Mouse (Mus musculus): ENCODE measurements around the gene Noxa1.

The Noxa1 gene

GRCm38 (mm10) chr2:25098005-25098615, 3.2 kb upstream of the Noxa1 start:
- no peak for DNase-seq (ENCODE audit: low spot score)

- no peak for DNase-seq (ENCODE audit: low spot score)
Measured at GRCm38 (mm10) chr2:25094785-25095108, 202 bp downstream of the Noxa1 start.

GRCm38 (mm10) chr2:25088636-25089035, 6.3 kb downstream of the Noxa1 start:
- DNase-seq (ENCODE audit: low spot score): no peak

GRCm38 (mm10) chr2:25087842-25088241, 7.1 kb downstream of the Noxa1 start:
- no peak for DNase-seq (ENCODE audit: low spot score)

GRCm38 (mm10) chr2:25085571-25085970, 9.4 kb downstream of the Noxa1 start:
- DNase-seq (ENCODE audit: low spot score): no peak

- no peak for DNase-seq (ENCODE audit: low spot score)
Measured at GRCm38 (mm10) chr2:25083697-25084096, 11.3 kb downstream of the Noxa1 start.

- DNase-seq (ENCODE audit: low spot score): no peak
Measured at GRCm38 (mm10) chr2:25080076-25080475, 14.9 kb downstream of the Noxa1 start, which contains the start of gene Entpd8. Entpd8 (plus strand) TSS chr2:25080304.

GRCm38 (mm10) chr2:25078967-25079366, 16.0 kb downstream of the Noxa1 start:
- DNase-seq (ENCODE audit: low spot score): no peak

GRCm38 (mm10) chr2:25075506-25075905, 19.4 kb downstream of the Noxa1 start:
- no peak for DNase-seq (ENCODE audit: low spot score)

- DNase-seq (ENCODE audit: low spot score): no peak
Measured at GRCm38 (mm10) chr2:25072398-25072797, 22.6 kb downstream of the Noxa1 start.

GRCm38 (mm10) chr2:25069537-25069936, 25.4 kb downstream of the Noxa1 start:
- no peak for DNase-seq (ENCODE audit: low spot score)

GRCm38 (mm10) chr2:25066552-25066951, 28.4 kb downstream of the Noxa1 start:
- no peak for DNase-seq (ENCODE audit: low spot score)

GRCm38 (mm10) chr2:25065537-25065936, 29.4 kb downstream of the Noxa1 start:
- DNase-seq (ENCODE audit: low spot score): no peak

GRCm38 (mm10) chr2:25064285-25064684, 30.7 kb downstream of the Noxa1 start:
- no peak for DNase-seq (ENCODE audit: low spot score)

- no peak for DNase-seq (ENCODE audit: low spot score)
Measured at GRCm38 (mm10) chr2:25063523-25063922, 31.4 kb downstream of the Noxa1 start.

GRCm38 (mm10) chr2:25058926-25059325, 36.0 kb downstream of the Noxa1 start:
- DNase-seq (ENCODE audit: low spot score): no peak

GRCm38 (mm10) chr2:25055409-25056155, 39.4 kb downstream of the Noxa1 start:
- DNase-seq (ENCODE audit: low spot score): no peak

- peak; percentile 53 for DNase-seq (ENCODE audit: low spot score)
Measured at GRCm38 (mm10) chr2:25055068-25055405, 39.9 kb downstream of the Noxa1 start.

GRCm38 (mm10) chr2:25054221-25055067, 40.5 kb downstream of the Noxa1 start, which contains the start of gene Nsmf:
Nsmf (plus strand) TSS chr2:25054355.
- peak; percentile 74 for DNase-seq (ENCODE audit: low spot score)

GRCm38 (mm10) chr2:25053101-25053500, 41.8 kb downstream of the Noxa1 start:
- DNase-seq (ENCODE audit: low spot score): no peak

- no peak for DNase-seq (ENCODE audit: low spot score)
Measured at GRCm38 (mm10) chr2:25051450-25051849, 43.5 kb downstream of the Noxa1 start.

- DNase-seq (ENCODE audit: low spot score): no peak
Measured at GRCm38 (mm10) chr2:25050921-25051320, 44.0 kb downstream of the Noxa1 start.

GRCm38 (mm10) chr2:25040089-25040488, 54.9 kb downstream of the Noxa1 start:
- no peak for DNase-seq (ENCODE audit: low spot score)

Data from left cerebral cortex, adult 11 months (tissue).